Mouse (Mus musculus): ENCODE results near the gene Clta. TPM values are rescaled to one million over a fixed set of nuclear protein-coding genes. Genes with fewer than 3 reads are reported as not detected.

The Clta gene
- polyA plus RNA-seq, 3 experiments from 2014 or later = 89.3 to 100 (median 91.5) TPM

DNA sequence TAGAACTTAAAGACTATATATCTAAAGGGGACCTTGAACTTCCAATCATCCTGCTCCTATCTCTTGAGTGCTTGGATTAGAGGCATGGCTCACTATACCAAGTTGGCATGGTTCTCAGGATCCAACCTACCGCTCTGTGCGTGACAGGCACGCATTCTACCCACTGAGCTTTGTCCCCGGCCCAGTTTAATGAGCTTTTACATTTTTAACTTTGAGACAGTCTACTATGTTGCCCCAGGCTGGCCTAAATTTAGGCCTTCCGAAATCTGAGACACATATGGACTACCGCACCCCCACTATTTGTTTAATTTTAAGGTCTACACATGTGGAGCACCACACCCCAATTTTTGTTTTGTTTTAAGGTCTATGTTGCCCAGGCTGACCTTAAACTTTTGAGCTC lies 23.4 kb upstream of the Clta start:
- ATAC-seq = no peak

DNA sequence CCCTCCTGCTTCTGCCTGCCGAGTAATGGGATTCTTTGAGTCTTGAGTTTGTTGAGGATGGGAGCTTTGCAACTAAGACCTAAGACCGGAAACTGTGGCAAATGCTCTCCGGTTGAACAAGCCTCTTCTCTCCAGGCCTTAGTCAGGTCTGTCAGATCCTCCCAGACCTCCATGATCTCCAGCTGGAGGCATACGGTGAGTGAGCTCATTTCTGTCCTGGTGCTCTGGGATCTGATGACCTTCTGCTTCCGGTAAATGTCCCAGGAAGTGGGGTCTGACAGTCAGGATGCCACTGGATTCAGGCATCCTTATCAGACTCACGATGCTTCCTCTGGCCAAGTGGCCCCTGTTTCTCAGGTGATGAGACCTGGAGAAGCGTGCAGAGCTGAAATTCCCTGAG lies 23.0 kb upstream of the Clta start:
- ATAC-seq = no peak

DNA sequence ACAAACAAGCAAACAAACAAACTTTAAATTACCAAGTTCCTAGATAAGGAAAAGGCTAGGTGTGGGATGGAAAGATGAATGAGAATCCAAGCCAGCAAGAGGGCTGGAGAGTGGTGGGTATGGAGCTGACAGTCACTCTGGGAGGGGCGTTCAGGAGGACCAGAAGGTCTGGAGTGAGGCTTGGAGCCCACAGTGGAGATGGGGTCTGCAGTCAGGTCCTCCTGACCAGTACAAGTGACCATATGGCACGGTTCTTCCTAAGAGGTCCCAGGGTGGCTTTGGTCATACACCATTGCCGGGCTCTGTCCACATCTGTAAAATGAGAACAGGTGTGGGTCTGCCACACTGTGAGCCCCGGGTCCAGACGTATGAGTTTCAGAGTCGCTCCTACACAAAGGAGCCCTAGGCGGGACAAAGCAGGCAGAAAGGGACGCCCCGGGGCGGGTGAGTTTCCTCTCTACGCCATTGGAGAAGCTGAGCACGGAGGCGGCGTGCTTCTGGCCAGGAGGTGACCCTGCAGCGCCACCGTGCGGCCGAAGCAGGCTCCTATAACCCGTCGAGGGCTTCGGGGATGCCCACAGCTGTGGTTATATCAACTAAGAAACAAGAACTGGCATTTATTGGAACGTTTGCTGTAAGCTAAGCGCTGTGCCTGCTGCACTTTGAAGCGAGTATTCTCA lies 22.1 kb upstream of the Clta start:
- ATAC-seq = peak; percentile 97

DNA sequence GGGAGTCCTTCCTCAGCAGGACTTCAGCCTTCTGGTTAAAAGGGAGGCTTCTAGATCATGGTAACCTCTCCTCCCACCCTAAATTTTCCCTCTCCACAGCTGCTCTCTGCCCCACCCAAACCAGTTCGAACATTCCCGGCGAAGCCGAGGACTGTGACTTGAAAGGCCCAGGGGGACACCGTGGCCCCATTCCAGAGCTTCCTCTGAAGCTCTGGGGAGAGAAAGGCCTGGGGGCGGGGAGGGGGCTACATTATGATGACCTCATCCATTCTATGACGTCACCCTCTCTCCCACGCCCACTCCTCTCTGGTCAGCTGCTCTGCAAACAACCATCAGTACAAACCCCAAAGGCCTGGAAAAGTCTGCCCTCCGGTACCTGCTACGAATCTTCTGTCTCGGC lies 21.1 kb upstream of the Clta start, which contains the start of gene Ccin:
Ccin (plus strand) TSS at position 303 of the 400 bp plus-strand sequence.
- ATAC-seq = no peak

DNA sequence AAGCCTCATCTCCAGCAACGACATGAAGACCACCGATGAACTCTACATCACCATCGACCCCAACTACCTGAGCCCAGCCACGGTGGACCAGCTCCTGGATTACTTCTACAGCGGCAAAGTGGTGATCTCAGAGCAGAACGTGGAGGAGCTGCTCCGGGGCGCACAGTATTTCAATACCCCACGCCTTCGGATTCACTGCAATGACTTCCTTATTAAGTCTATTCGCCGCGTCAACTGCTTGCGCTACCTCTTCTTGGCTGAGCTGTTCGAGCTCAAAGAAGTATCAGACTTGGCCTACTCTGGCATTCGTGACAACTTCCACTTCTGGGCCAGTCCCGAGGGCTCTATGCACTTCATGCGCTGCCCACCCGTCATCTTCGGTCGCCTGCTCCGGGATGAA lies 20.5 kb upstream of the Clta start:
- no peak for ATAC-seq

DNA sequence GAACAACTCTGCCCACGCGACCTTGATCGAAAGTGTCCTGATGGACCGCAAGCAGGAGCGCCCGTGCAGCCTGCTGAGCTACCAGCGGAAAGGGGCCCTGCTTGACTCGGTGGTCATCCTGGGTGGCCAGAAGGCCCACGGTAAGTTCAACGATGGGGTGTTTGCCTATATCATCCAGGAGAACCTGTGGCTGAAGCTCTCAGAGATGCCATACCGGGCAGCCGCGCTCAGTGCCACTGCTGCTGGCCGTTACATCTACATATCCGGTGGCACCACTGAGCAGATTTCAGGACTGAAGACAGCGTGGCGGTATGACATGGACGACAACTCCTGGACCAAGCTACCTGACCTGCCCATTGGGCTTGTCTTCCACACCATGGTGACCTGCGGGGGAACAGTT lies 19.9 kb upstream of the Clta start:
- ATAC-seq = no peak

DNA sequence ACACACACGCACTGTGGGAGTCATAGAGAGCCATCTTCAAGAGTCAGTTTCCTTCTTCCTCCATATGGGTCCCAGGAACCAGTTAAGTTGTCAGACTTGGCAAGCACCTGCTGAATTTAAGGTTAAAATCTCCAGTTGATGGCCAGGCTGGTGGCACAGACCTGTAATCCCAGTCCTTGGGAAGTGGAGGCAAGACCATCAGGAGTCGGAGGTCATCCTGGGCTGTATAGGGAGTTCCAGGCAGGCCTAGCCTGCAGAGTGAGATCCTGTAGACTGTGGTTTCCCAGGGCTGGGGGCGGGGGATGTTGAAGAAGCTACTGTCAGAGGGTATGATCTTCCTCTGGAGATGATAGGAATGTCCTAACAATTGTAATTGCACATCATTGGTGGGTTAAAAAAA lies 15.3 kb upstream of the Clta start:
- ATAC-seq = no peak

DNA sequence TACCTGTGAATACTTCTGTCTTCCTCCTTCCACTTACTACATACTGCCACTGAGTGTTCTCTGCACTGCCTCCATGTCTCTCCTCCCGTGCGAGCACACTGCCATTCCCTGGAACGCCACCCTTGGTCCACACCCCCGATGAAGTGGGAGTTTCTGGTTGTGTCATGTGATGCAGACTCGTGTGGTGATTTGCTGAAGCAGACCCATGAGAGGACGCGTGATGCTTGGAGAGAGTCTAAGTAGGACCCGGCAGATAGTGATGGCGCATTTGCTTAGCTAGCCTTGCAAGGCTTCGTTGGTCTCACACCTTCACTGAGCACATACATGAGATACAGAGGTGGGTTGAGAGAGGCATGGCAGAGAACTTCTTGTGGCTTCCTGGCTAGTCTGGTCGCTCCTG lies 11.2 kb upstream of the Clta start:
- ATAC-seq = no peak

DNA sequence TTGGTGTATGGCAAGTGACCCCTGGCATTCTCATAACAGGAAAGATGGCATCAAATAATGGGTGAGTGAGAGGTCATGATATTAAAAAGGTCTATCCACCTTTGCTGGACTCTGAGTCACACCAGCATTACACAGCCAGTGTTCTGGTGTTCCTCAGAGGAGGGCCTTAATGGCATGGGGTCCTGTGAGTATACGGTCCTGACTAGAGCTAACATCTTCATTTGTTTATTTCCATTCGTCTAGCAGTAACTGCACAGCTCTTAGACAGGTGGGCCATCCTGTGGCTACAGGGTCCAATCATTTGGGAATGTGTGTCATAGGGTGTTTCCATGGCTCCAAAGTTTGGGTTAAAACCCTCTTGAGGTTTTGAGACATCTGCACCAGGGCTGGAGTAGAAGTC lies 9.9 kb upstream of the Clta start:
- ATAC-seq = no peak

DNA sequence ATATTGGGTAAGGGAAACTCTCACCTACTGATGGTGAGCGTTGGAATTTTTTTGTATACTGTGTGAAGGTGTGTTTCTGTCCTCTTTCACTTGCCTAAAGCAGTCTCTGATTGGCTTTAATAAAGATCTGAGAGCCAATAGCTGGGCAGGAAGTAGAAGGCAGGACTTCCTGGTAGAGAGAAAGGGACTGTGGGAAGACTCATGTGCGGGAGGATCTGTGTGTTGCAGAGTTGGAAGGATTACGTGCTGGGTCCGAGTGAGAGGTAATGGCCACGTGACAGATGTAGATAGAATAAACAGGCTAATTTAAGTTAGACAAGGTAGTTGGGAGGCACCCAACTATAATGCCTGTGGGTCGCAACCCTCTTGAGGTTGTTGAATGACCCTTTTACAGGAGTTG lies 630 bp upstream of the Clta start:
- no peak for ATAC-seq

DNA sequence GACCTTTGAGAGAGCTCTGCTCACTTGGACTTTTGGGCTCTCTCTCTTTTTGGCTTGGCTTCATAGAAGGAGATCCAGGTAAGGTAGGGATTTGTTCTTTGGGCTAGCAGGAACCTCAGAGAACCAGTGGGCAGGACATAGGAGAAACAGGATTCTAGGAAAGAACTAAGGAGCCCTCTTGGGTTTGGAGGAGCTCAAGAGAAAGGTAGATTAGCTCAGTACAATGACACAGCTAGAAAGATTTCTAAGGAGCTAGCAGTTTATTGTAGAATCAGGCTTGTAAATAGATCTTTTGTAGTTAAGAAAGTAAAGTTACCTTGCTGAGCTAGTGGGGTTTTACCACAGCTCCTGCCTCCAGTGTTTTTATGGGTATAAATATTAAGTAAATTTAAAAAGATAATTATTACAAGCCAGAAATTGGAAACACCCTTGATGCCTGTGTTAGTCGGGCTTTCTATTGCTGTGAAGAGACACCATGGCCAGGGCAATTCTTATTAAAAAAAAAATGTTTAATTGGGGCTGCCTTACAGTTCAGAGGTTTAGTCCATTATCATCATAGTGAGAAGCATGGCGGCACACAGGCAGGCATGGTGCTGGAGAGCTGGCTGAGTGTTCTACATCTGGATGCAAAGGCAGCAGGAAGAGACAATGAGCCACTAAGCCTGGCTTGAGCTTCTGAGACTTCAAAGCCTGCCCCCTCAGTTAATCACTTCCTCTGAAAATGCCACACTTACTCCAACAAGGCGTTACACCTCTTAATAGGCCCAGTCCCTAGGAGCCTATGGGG lies 564 bp downstream of the Clta start:
- no peak for ATAC-seq

DNA sequence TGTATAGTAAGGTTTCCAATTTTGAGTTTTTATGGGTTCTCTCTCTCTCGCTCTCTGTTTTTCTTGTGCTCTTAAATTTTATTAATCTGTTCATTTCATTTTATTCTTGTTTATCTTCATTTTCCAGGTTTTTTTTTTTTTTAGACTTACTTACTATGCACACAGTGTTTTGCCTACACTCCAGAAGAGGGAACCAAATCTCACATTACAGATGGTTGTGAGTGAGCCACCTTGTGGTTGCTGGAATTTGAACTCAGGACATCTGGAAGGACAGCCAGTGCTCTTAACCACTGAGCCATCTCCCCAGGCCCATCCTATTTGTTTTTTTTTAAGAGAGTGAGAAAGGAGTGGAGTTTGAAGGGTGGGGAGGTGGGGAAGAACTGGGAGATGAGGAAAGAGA lies 5.9 kb downstream of the Clta start:
- ATAC-seq = no peak

DNA sequence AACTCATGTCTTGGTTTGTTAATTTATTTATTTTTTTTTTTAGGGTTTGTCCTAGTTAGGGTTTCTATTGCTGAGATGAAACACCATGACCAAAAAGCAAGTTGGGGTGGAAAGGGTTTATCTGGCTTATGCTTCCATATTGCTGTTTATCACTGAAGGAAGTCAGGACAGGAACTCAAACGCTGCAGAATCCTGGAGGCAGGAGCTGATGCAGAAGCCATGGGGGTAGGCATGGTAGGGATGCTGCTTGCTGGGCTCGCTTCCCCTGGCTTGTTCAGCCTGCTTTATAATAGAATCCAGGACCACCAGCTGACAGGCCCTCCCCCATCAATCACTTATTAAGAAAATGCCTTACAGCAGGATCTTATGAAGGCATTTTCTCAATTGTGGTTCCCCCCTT lies 6.6 kb downstream of the Clta start:
- ATAC-seq = no peak

DNA sequence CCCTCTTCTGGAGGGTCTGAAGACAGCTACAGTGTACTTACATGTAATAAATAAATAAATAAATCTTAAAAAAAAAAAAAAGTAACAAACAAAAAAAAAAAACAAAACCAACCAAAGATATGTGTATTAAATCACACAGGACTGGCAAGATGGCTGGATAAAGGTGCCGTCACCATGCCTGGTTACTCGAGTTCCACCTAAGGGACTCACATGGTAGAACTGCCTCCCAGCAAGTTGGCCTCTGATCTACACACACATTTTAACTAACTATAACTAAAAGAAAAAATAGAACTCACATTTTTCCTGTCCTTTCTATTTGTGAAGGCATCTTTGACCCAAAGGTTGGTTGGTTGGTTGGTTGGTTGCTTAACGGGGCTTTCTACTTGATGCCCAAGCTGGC lies 7.5 kb downstream of the Clta start:
- ATAC-seq = no peak

DNA sequence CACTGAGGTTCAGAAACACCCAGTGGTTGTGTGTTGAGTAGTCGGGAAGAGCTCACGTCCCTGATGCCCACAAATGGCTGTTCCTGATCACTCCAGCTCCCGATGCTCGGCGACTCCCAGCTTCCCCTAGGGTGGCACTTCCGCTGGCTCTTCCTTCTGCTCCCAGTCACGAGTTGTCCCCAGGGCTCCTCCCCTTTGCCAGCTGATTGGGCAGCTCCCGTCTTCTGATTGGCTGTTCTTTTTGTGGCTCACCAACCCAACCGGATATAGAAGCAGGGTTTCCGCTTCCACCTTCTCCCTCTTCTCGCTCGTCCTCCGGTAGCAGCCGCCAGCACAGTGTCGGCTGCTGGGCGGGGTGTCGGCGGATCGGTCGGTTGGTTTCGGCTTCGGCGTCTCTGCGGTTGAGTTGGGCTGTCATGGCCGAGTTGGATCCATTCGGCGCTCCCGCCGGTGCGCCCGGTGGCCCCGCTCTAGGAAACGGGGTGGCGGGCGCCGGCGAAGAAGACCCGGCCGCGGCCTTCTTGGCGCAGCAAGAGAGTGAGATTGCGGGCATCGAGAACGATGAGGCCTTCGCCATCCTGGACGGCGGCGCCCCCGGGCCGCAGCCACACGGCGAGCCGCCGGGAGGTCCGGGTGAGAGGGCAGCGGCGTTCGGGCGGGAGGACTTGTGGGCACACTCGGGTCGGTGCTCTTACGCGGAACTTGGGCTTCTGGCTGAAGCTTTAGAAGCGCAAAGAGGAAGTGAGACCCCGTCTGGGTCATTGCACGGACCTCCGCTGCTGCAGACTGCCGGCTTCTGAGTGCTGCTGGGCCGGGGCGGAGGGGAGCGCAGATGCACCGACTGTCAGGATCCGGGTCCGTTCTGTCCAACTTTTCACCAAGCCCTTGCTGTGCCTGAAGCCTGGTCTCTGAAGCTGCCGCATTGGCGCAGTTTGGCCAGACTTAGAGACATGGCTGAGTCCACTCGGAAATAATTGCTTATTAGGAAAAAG lies 8.4 kb downstream of the Clta start:
- peak; percentile 97 for ATAC-seq

DNA sequence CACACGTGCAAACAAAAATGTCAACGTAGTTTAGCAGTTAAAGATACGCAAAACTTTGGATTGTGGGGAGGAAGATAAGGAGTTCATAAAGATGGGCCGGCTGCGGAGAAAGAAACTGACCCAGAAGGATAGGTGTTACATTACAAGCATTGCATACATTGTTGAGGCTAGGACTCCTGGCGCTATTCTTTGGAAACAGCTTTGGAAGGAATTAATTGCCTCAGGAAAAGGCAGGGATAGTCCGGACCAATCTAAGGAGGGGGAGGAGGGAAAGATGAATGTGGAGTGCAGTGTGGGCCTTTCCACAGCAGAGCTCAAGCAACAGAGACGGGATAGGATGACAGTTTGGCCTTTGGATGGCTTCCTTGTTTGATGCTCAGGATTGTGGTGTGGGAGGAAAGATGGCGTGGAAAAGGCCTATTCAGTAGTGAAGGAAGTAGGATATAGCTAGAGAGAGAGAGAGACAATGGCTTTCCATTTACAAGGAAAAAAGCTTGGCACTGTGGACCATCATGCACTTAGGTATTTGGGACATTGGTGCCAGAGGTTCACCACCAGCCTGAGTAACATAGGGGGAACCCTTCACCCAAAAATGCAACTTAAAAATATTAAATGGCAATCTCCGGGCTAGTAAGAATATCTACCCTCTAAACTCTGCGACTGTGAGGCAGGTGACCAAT lies 9.3 kb downstream of the Clta start:
- no peak for ATAC-seq

DNA sequence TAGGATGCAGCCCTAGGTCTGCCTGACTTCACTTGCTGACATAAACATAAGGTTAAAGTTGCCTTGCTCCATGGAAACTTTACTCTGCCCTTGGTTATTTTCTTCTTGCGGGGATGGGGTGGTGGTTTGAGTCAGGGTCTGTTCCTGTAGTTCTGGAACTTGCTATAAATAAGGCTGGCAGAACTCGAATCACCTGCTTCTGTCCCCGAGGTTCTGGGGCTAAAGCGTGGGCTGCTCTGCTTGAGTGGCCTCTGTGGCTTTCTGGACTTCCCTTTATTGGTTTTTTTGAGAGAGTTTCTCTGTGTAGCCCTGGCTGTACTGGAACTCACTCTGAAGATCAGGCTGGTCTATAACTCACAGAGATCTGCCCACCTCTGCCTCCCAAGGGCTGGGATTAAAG lies 11.8 kb downstream of the Clta start:
- no peak for ATAC-seq

DNA sequence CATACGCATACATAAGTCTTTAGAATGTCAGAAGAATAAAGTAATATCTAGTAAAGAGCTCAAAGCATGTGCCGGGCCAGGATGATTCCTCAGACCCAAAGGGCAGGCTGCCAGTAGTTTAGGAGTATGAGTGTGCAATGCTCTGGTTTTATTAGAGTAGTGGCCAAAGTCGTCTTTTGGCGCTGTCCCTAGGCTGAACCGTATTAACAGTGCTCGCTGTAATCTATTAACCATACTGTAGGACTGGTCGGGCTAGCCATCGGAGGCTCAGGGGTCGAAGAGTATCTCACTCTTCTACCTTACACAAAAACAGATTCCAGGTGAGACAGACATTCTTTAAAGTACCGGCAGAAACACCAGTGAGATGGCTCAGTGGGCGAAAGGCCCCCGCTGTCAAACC lies 12.5 kb downstream of the Clta start:
- no peak for ATAC-seq

DNA sequence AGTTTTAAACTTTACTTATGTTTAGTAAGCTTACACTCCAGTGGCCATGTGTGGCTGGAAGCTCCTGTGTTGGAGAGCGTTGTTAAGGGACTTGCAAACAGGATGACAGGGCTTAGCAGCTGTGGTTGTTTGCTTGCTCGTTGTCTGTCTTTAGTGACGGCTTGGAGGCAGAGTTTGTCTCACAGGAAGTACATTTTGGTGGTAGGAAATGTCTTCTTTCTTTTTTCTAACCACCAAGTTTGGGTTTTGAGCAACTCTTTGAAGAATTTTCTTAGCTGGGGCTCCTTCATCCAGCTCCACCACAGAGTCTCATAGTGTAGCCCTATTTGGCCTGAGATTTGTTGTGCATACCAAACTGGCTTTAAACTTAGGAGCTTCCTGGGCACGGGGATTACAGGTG lies 18.1 kb downstream of the Clta start:
- ATAC-seq = peak; percentile 94

DNA sequence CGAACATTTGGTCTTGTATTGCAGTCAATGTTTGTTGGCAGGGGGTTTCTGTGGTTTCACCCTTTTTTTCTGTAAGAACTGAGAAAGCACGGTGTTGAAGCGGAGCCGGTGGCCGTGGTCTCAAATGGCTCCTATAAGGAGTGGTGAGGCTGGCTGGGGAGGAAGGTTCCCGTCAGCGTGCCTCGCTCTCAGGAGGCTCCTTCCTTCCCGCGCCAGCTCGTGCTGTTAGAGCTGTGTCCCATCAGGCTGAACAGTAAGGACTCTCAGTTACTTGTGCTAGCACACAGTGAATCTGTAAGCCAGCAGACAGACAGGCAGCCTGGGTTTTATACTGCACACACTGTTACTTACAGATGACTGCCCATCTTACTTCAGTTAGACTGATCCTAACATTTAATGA lies 18.5 kb downstream of the Clta start:
- no peak for ATAC-seq

DNA sequence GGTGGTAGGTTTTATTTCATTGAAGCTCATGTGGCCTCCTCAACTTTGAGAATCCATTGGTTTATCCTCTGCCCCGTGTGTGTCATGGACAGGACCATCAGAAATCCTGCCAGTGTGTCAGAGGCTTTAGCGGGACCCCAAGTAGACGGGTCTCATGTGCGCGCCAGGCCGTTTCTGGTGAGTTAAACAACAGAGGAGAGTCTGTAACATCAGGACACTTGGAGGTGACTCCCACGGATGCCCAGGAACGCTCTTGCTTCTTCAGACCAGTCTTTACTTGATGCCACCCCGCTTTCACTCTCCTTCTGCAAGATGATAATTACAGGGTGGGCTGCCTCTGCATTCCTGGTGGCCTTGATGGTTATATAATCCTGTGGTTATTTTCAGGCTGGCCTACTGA lies 19.4 kb downstream of the Clta start:
- ATAC-seq = no peak

DNA sequence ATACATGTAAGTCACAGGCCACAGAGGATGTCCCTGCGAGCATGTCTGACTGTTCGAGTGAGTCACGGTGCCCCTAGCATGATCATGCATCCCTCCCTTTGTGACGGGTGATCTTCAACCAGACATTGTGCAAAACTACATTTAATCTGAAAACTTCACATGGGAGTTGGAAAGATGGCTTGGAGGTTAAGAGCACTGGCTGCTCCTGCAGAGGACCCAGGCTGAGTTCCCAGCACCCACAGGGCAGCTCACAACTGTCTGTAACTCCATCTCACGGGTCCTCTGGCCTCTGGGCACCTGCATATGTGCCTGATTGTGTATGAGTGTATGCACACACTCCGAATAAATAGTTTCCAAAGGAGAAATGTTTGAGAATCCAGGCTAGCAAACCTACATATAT lies 20.0 kb downstream of the Clta start:
- no peak for ATAC-seq

DNA sequence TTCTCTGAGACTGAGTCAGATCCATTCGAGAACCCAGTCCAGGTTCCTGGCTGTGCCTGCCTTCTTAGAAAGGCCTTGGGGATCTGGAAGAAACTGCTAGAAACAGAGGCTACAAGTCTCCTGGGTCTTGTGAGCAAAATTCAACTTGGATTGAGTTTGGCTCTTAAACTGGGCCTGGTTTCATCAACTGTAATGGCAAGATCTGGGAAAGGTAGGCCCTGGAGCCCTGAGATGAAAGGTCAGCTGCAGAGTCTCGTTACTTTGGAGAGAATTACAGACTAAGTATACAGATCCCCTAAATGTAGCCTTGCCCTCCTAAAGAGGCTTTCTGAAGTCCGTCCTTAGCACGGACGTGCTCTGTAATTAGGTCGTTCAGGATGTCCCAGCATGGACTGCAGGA lies 21.3 kb downstream of the Clta start:
- no peak for ATAC-seq

Measured in inflammation-experienced regulatory T-cells, adult 6 months (primary cell).